Mouse (Mus musculus): ENCODE measurements around the gene Zfp951. TPM values are rescaled to one million over a fixed set of nuclear protein-coding genes. Genes with fewer than 3 reads are reported as not detected.
A peak's percentile ranks its signal among the peaks of the same experiment; 100 is the strongest.
"Not testable (repeated sequence)": the region's sequence is repeated elsewhere in the genome, so short reads cannot be mapped to it uniquely, and the experiment has no call there.

Zfp951 gene
- 9.1 and 13.2 TPM in 2 replicates for total RNA-seq (2017)

- ATAC-seq (replicated peaks; ENCODE audit: low read depth, poor library complexity, severe bottlenecking) = peak; percentile 100
These were observed at the start of gene Zfp951 for GRCm38 (mm10) chr5:104859962-104860525. Gene Zfp951, minus strand, starts transcription at chr5:104860070.

GRCm38 (mm10) chr5:104906556-104906955 is 46.7 kb upstream of the Zfp951 start:
- not testable (repeated sequence) for ATAC-seq (replicated peaks; ENCODE audit: low read depth, poor library complexity, severe bottlenecking)

- ATAC-seq (replicated peaks; ENCODE audit: low read depth, poor library complexity, severe bottlenecking) = peak; percentile 63
These were observed 567 bp downstream of the Zfp951 start for GRCm38 (mm10) chr5:104859045-104859961.

DNA sequence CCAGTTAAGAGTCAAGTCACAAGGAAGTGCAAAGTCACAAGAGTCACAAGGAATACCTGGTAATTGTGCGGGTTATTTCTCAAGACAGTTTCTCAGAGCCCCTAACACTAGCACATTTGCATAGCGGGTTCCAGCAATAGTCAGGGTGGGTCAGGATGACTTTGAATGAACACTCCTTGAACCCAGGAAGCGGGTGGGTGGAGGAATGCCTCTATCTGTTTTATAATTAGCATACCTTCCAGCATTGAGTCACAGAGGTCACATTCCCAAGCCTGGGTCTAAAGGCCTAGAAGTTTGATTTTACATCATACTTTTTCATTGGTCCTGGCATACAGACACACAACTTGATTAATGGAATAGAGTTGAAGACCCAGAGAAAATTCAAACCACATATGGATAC is 5.3 kb downstream of the Zfp951 start:
- not testable (repeated sequence) for ATAC-seq (replicated peaks; ENCODE audit: low read depth, poor library complexity, severe bottlenecking)

DNA sequence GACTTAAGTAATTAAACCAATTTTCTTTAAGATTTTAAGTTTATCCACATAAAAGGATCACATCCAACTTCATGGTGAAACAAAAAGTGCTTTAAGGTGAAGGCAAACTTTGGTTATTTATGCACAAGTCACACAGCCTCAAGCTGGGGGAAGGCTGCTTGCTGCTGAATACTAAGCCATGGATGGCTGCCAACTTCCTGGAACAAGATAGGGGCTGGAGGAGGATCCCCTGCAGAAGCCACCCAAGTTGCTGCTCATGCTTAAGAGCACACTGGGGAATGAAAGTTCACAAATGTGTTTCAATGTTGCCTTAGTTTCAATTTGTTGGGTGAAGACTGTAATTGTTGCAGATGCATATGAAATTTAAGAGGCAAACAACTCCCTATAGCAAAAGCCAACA is 26.5 kb downstream of the Zfp951 start:
- no peak for ATAC-seq (replicated peaks; ENCODE audit: low read depth, poor library complexity, severe bottlenecking)

DNA sequence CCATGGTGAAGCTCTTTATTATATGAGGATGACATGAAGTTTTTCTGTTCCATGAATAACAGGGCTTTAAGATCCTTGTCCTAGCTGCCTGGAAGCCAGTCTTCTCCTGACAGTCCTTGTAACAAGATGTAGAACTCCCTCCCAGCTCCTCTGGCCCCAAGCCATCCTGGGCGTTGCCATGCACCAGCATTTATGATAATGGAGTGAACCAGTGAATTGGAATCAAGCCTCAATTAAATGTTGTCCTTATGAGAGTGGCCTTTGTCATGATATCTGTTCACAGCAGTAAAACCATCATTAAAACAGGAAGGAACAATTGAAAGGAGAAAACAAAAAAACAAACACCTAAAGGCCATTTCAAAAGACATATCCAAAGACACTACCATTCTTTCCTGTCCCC is 30.3 kb downstream of the Zfp951 start:
- ATAC-seq (replicated peaks; ENCODE audit: low read depth, poor library complexity, severe bottlenecking) = no peak

GRCm38 (mm10) chr5:104770138-104770537 is 89.7 kb downstream of the Zfp951 start:
- peak; percentile 45 for ATAC-seq (replicated peaks; ENCODE audit: low read depth, poor library complexity, severe bottlenecking)

Other genes starting within 250 kb of the Zfp951 start
- 0.32 TPM in 1 of 2 replicates, not detected in the other for gene Abcg3, start 122.6 kb upstream of the Zfp951 start, total RNA-seq (2017)